In the genomic region with DNA sequence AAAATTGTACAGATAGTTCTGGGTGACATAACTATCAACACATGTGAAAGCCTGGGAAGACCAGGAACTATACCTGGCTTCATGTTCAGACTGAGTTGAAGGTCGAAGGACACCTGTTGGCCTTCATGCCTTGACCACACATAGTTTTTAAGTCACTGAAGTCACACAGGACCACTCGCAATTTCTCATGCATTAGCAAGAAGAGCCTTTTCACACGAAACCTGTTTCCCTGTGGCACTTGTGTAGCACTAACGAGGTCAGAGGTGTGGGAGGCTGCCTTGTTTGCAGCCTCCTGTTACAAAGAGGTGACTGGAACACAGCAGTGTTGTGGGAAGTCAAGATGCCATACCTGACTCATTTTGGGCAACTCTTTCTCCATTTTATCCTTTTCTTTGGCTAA, we compare ENCODE assay signal across 23 mouse cellular contexts. TPM values are rescaled to one million over a fixed set of nuclear protein-coding genes. Genes with fewer than 3 reads are reported as not detected.
DNase-seq lines count a peak whose midpoint lies in the region; ATAC-seq and TF ChIP-seq lines count a peak whose summit lies in the region.
"Had no signal": no experiment of that assay in that cellular context is flagged by ENCODE, and none has a peak within 500 bp of the region (broad histone marks: within the 10 kb centered on the region; RNA-seq: fewer than 3 reads in every experiment).

No protein-coding gene starts in this region.

- no peaks in the 10 kb centered on the region for H3K27me3 ChIP-seq in limb, embryonic 11.5 days (ENCODE audit: control insufficient read depth, insufficient read depth, low read length)
- H3K27me3 ChIP-seq in limb, embryonic 10.5 days (ENCODE audit: low read depth, poor library complexity, severe bottlenecking), result no peaks in the 10 kb centered on the region
- no peaks in the 10 kb centered on the region for H3K27me3 ChIP-seq in CH12.LX (replicated peaks)
- H3K27me3 ChIP-seq in stomach, postnatal 0 days (ENCODE audit: control insufficient read depth, insufficient read depth, low read length), result no peaks in the 10 kb centered on the region
- H3K27me3 ChIP-seq: forebrain, embryonic 12.5 days; hindbrain, embryonic 12.5 days; intestine, embryonic 15.5 days had no signal

- WGBS in limb, embryonic 11.5 days, result 61% methylated on average over 4 of the region's 4 CpGs
- 66% methylated on average over 4 of the region's 4 CpGs for WGBS in limb, embryonic 10.5 days
- WGBS in stomach, postnatal 0 days, result 65% methylated on average over 4 of the region's 4 CpGs

- H3K4me1 ChIP-seq in limb, embryonic 11.5 days (ENCODE audit: control insufficient read depth, insufficient read depth, low read length), result no peaks in the 10 kb centered on the region
- peaks cover 9% of the 10 kb centered on the region for H3K4me1 ChIP-seq in limb, embryonic 10.5 days
- peaks cover 2 to 19% of the 10 kb centered on the region in 2 experiments; a peak in 2 of 4 replicates for H3K4me1 ChIP-seq in CH12.LX (ENCODE audit: control insufficient read depth in 1 of 2, insufficient read depth in 2 of 2)
- H3K4me1 ChIP-seq in stomach, postnatal 0 days (replicated peaks; ENCODE audit: control insufficient read depth, insufficient read depth), result peaks cover 6% of the 10 kb centered on the region; the same call in 1 of the 2 replicates

- H3K36me3 ChIP-seq in limb, embryonic 11.5 days (ENCODE audit: control insufficient read depth, insufficient read depth, low read length), result peaks cover 24% of the 10 kb centered on the region
- H3K36me3 ChIP-seq in limb, embryonic 10.5 days, result peaks cover 75% of the 10 kb centered on the region
- peaks cover 44 to 78% of the 10 kb centered on the region in 2 experiments for H3K36me3 ChIP-seq in CH12.LX (replicated peaks in 1 of 2; ENCODE audit: control insufficient read depth in 1 of 2, insufficient read depth in 1 of 2, low read length in 1 of 2)
- peaks cover 11% of the 10 kb centered on the region for H3K36me3 ChIP-seq in stomach, postnatal 0 days (ENCODE audit: control insufficient read depth, insufficient read depth, low read length)

- no peaks in the 10 kb centered on the region for H3K9me3 ChIP-seq in limb, embryonic 11.5 days (ENCODE audit: control insufficient read depth, low read length)
- no peaks in the 10 kb centered on the region for H3K9me3 ChIP-seq in limb, embryonic 10.5 days (replicated peaks)
- no peaks in the 10 kb centered on the region for H3K9me3 ChIP-seq in CH12.LX (replicated peaks; ENCODE audit: low read length)
- H3K9me3 ChIP-seq in stomach, postnatal 0 days (ENCODE audit: control insufficient read depth, low read length), result no peaks in the 10 kb centered on the region
- H3K9me3 ChIP-seq: forebrain, embryonic 12.5 days; G1E; hindbrain, embryonic 12.5 days; intestine, embryonic 15.5 days had no signal

- H3K4me3 ChIP-seq in limb, embryonic 11.5 days (ENCODE audit: low read depth, low read length), result no peak overlapping the region
- H3K4me3 ChIP-seq in limb, embryonic 10.5 days, result no peak overlapping the region
- H3K4me3 ChIP-seq in CH12.LX (replicated peaks in 1 of 3; ENCODE audit: low read depth in 2 of 3, low read length in 2 of 3, poor library complexity in 1 of 3), result no peak overlapping the region
- no peak overlapping the region for H3K4me3 ChIP-seq in stomach, postnatal 0 days (ENCODE audit: low read depth, low read length)
- H3K4me3 ChIP-seq: forebrain, embryonic 12.5 days; gastrocnemius, adult 2 months; hindbrain, embryonic 12.5 days; intestine, embryonic 15.5 days had no signal

- H3K79me2 ChIP-seq in CH12.LX (replicated peaks; ENCODE audit: control insufficient read depth, extremely low read depth, insufficient read depth, poor library complexity, severe bottlenecking), result peaks cover 21% of the 10 kb centered on the region

- TF ChIP-seq CTCF in CH12.LX (conservative IDR thresholded peaks at IDR 0.05 in 1 of 2, IDR thresholded peaks at IDR 0.05 in 1 of 2; ENCODE audit: low read depth in 2 of 2, low read length in 2 of 2), result no peak
- no peak for TF ChIP-seq CTCF in stomach, postnatal 0 days (IDR thresholded peaks at IDR 0.05; ENCODE audit: low read depth)

- no peak for TF ChIP-seq RAD21 in CH12.LX (IDR thresholded peaks at IDR 0.05; ENCODE audit: low read depth, low read length)

- TF ChIP-seq POLR2A in CH12.LX (IDR thresholded peaks at IDR 0.05; ENCODE audit: low read depth, low read length), result no peak

- no peak overlapping the region for H3K27ac ChIP-seq in limb, embryonic 11.5 days (replicated peaks; ENCODE audit: low read depth, low read length)
- no peak overlapping the region for H3K27ac ChIP-seq in limb, embryonic 10.5 days
- H3K27ac ChIP-seq in CH12.LX (ENCODE audit: insufficient read depth, low read depth), result no peak overlapping the region; the same call in 1 of the 2 replicates
- no peak overlapping the region for H3K27ac ChIP-seq in stomach, postnatal 0 days (replicated peaks)
- H3K27ac ChIP-seq: forebrain, embryonic 12.5 days; gastrocnemius, adult 2 months; hindbrain, embryonic 12.5 days; intestine, embryonic 15.5 days had no signal

- in situ Hi-C loops in CH12.LX (cut with MboI; ENCODE audit: low pct_ligation_motif_present, low pct_unique_long_range_greater_than_20kb, low sequenced_read_pairs), result no loop called here

- H3K9ac ChIP-seq in limb, embryonic 11.5 days (ENCODE audit: low read length), result no peak overlapping the region
- no peak overlapping the region for H3K9ac ChIP-seq in CH12.LX (ENCODE audit: insufficient read depth, low read depth)
- H3K9ac ChIP-seq in stomach, postnatal 0 days (ENCODE audit: low read length), result no peak overlapping the region
- H3K9ac ChIP-seq: forebrain, embryonic 12.5 days; hindbrain, embryonic 12.5 days; intestine, embryonic 15.5 days had no signal

- no peak for ATAC-seq in limb, embryonic 11.5 days (ENCODE audit: insufficient number of reproducible peaks, low FRiP score, low TSS enrichment, low read depth)
- no peak for ATAC-seq in stomach, postnatal 0 days (ENCODE audit: low FRiP score, low TSS enrichment)
- no peak for ATAC-seq in frontal cortex, adult (ENCODE audit: low TSS enrichment)
- ATAC-seq: forebrain, embryonic 16.5 days; hindbrain, embryonic 16.5 days; intestine, embryonic 15.5 days had no signal

- dilution Hi-C loops in CH12.LX (cut with MboI; ENCODE audit: extremely low pct_ligation_motif_present, extremely low pct_unique_long_range_greater_than_20kb, low sequenced_read_pairs), result no loop called here

- no peak for TF ChIP-seq EP300 in CH12.LX (IDR thresholded peaks at IDR 0.05; ENCODE audit: low read length)
- no peak for TF ChIP-seq EP300 in stomach, postnatal 0 days (optimal IDR thresholded peaks at IDR 0.05)

- no peak overlapping the region for H3K4me2 ChIP-seq in limb, embryonic 11.5 days (ENCODE audit: low read depth, severe bottlenecking)
- H3K4me2 ChIP-seq in CH12.LX (ENCODE audit: insufficient read depth, low read depth, poor library complexity, severe bottlenecking), result no peak overlapping the region
- H3K4me2 ChIP-seq in stomach, postnatal 0 days (replicated peaks; ENCODE audit: low read depth), result no peak overlapping the region
- H3K4me2 ChIP-seq: forebrain, embryonic 12.5 days; heart, embryonic 11.5 days; hindbrain, embryonic 12.5 days; intestine, embryonic 15.5 days had no signal

- peak; percentile 24 for DNase-seq in limb, embryonic 11.5 days (ENCODE audit: low spot score)
- DNase-seq in limb, embryonic 10.5 days (ENCODE audit: low spot score), result no peak
- DNase-seq in CH12.LX (ENCODE audit: extremely low read depth) (peak; percentile 22), ZHBTc4 (ENCODE audit: low read depth, low spot score) (peak; percentile 49)
- peak; percentile 14 for DNase-seq in stomach, postnatal 0 days (ENCODE audit: low spot score)
- no peak for DNase-seq in adrenal gland, postnatal 4 days (ENCODE audit: low spot score in 2 of 2)
- DNase-seq: adrenal gland, postnatal 10 days; adrenal gland, postnatal 36 days; cerebellum, adult 11 months; cerebellum, adult 9-11 months; cerebellum, postnatal 25 days; gastrocnemius, adult 2 months; gastrocnemius, postnatal 14 days; heart, adult 11 months; kidney, adult 11 months had no signal

TF ChIP-seq in CH12.LX, 34 proteins besides CTCF, POLR2A, EP300 and RAD21:
- TF ChIP-seq HCFC1 (IDR thresholded peaks at IDR 0.05; ENCODE audit: low read depth, low read length) (no peak), SMC3 (IDR thresholded peaks at IDR 0.05; ENCODE audit: low read depth, low read length) (no peak), ELF1 (IDR thresholded peaks at IDR 0.05; ENCODE audit: low read depth, low read length) (no peak), POLR2AphosphoS2 (IDR thresholded peaks at IDR 0.05; ENCODE audit: low read depth, low read length) (peak; percentile 75; the same call in 1 of the 2 replicates), KAT2A (IDR thresholded peaks at IDR 0.05; ENCODE audit: insufficient replicate concordance, low read length) (no peak), IRF4 (IDR thresholded peaks at IDR 0.05; ENCODE audit: low read depth, low read length) (no peak)

RNA-seq across cellular contexts. Expression of a gene that starts 5.7 kb away (rescaled TPM):
- polyA plus RNA-seq in limb, embryonic 11.5 days (2014; fragmentation: Nextera tagmentation; extraction: Ambion mirVana), result 585 and 598 TPM in 2 replicates
- polyA plus RNA-seq in limb, embryonic 10.5 days (2016; fragmentation: Nextera tagmentation; extraction: Ambion mirVana), result 467 and 570 TPM in 2 replicates
- 1,766 and 2,121 TPM in 2 replicates for total RNA-seq in CH12.LX (2012; rRNA removed)
- 1,044 and 1,145 TPM in 2 replicates for total RNA-seq in CH12.LX (2014; rRNA removed)
- 795 and 949 TPM in 2 replicates for polyA plus RNA-seq in CH12.LX (2012; ENCODE audit: insufficient read length, low read depth)
- 479 and 554 TPM in 2 replicates for polyA plus RNA-seq in stomach, postnatal 0 days (2015; fragmentation: Nextera tagmentation; extraction: Ambion mirVana)
- 1,000 to 10,000 TPM in 1 of 2 experiments, 100 to 1,000 TPM in 1; 986 to 1,037 TPM for total RNA-seq in adrenal gland, postnatal 4 days (2021)

Comparison
In these comparisons a context has a peak if more than half of its experiments do, and no peak if none do; other contexts are left out.
1. DNase-seq: peak in limb, embryonic 11.5 days (single experiment), CH12.LX (single experiment), ZHBTc4 (single experiment) and stomach, postnatal 0 days (single experiment); none in limb, embryonic 10.5 days (single experiment) and adrenal gland, postnatal 4 days (0 of 2).